Mouse (Mus musculus) midbrain, postnatal 0 days (tissue): Measurements from ENCODE around the gene Leng1. TPM values are rescaled to one million over a fixed set of nuclear protein-coding genes. Genes with fewer than 3 reads are reported as not detected.
"Not testable (repeated sequence)": the region's sequence is repeated elsewhere in the genome, so short reads cannot be mapped to it uniquely, and the experiment has no call there.

Experiments
- ATAC-seq: fragments of 200-750 bp; cut with Nextera tagmentation; 2 replicates; pipeline ENCODE4 v1.8.0; 2017; ENCODE audit warnings: moderate number of reproducible peaks, mild to moderate bottlenecking, moderate TSS enrichment, moderate library complexity; ENCODE audit not compliant: low FRiP score
- DNase-seq: peaks from one replicate; pipeline ENCODE4 v3.0.0-alpha.2; 2015; ENCODE audit warnings: low spot score
- H3K27ac ChIP-seq: fragments of 300-500 bp; sonication (generic); 2 replicates; pipeline ENCODE4 v1.5.1; 2014; ENCODE audit warnings: low read depth, mild to moderate bottlenecking, low read length, mixed read lengths
- H3K27me3 ChIP-seq: fragments of 300-500 bp; sonication (generic); 2 replicates; pipeline ENCODE4 v1.6.1; 2014; ENCODE audit warnings: low read length, control low read depth, mixed read lengths; ENCODE audit not compliant: insufficient read depth
- H3K36me3 ChIP-seq: fragments of 300-500 bp; sonication (generic); 2 replicates; pipeline ENCODE4 v1.6.1; 2014; ENCODE audit warnings: low read length, control low read depth, mixed read lengths; ENCODE audit not compliant: insufficient read depth
- H3K4me1 ChIP-seq: fragments of 300-500 bp; sonication (generic); 2 replicates; pipeline ENCODE4 v1.6.1; 2014; ENCODE audit warnings: mild to moderate bottlenecking, control low read depth, antibody characterized with exemption, low read length, mixed read lengths; ENCODE audit not compliant: insufficient read depth
- H3K4me2 ChIP-seq: fragments of 300-500 bp; sonication (generic); 2 replicates; pipeline ENCODE4 v1.6.1; 2014; ENCODE audit warnings: low read depth, mild to moderate bottlenecking, low read length, mixed read lengths; ENCODE audit not compliant: poor library complexity, severe bottlenecking
- H3K4me3 ChIP-seq: fragments of 300-500 bp; sonication (generic); 2 replicates; pipeline ENCODE4 v1.5.1; 2014; ENCODE audit warnings: low read depth, mild to moderate bottlenecking, low read length, moderate library complexity
- H3K9ac ChIP-seq: fragments of 300-500 bp; sonication (generic); replicated peaks from 2 replicates; pipeline ENCODE4 v1.6.1; 2014; ENCODE audit warnings: mild to moderate bottlenecking, low read length, moderate library complexity, mixed read lengths; ENCODE audit not compliant: poor library complexity, severe bottlenecking
- H3K9me3 ChIP-seq: fragments of 300-500 bp; sonication (generic); 2 replicates; pipeline ENCODE4 v1.6.1; 2016; ENCODE audit warnings: low read length, control low read depth
- CTCF ChIP-seq: IDR thresholded peaks from 2 replicates; pipeline ENCODE4 v1.5.1; 2016; ENCODE audit warnings: antibody characterized with exemption, mild to moderate bottlenecking
- WGBS: fragments of 180-500 bp; shearing (Covaris S2); extraction: QIAGEN DNeasy Blood & Tissue Kit; methylation state at CpG from one replicate; pipeline ENCODE4 v1.1.7; 2014; 5-methylcytosine and 5-hydroxymethylcytosine counted together
- polyA plus RNA-seq: library from polyadenylated mRNA; unstranded; fragments of >200 nt; fragmentation: Nextera tagmentation; extraction: Ambion mirVana; gene quantifications from 2 replicates; pipeline ENCODE4 v1.2.1, GENCODE M21; 2015
- total RNA-seq: library from RNA; depleted of rRNA; stranded (reverse); fragments of >200 nt; gene quantifications from 2 replicates; pipeline ENCODE4 v1.2.3, GENCODE M21; 2014

Gene Leng1
- total and polyA plus RNA-seq, 2 experiments from 2014 or later, result 5.2 to 11.2 TPM

- under 1% methylated on average over 42 of the region's 42 CpGs for WGBS
- ATAC-seq (peak; percentile 96), DNase-seq (peak; percentile 99)
- Histone ChIP-seq H3K36me3 (peaks cover 4% of the 10 kb centered on the region; the same call in 1 of the 2 replicates), H3K4me3 (peak within 1 kb of the TSS; percentile 59), H3K4me2 (peak within 1 kb of the TSS; percentile 81), H3K27ac (peak within 1 kb of the TSS; percentile 84), H3K27me3 (no peaks in the 10 kb centered on the region), H3K4me1 (peaks cover 7% of the 10 kb centered on the region; the same call in 1 of the 2 replicates), H3K9me3 (no peaks in the 10 kb centered on the region), H3K9ac (peak within 1 kb of the TSS; percentile 76)
- peak; percentile 51 for TF ChIP-seq CTCF
Observed at GRCm38 (mm10) chr7:3703879-3704441, 38.3 kb upstream of the Leng1 start, which contains the start of gene Rps9. Rps9 (plus strand) TSS chr7:3703993.

- no peak for TF ChIP-seq CTCF
- ATAC-seq (peak; percentile 51), DNase-seq (no peak)
- Histone ChIP-seq H3K4me3 (peak overlapping the region; percentile 59), H3K27ac (peak overlapping the region; percentile 84), H3K36me3 (peaks cover 4% of the 10 kb centered on the region; the same call in 1 of the 2 replicates), H3K4me2 (peak overlapping the region; percentile 81), H3K9ac (no peak overlapping the region), H3K27me3 (no peaks in the 10 kb centered on the region), H3K4me1 (peaks cover 7% of the 10 kb centered on the region; the same call in 1 of the 2 replicates), H3K9me3 (no peaks in the 10 kb centered on the region)
- 25% methylated on average over 6 of the region's 6 CpGs for WGBS
Observed at GRCm38 (mm10) chr7:3703148-3703878, 37.7 kb upstream of the Leng1 start.

- no peak overlapping the region for H3K27ac ChIP-seq
- H3K4me3 ChIP-seq, result no peak overlapping the region
- ATAC-seq, result no peak
- no peak for TF ChIP-seq CTCF
- H3K9ac ChIP-seq, result no peak overlapping the region
- 97% methylated on average over 6 of the region's 6 CpGs for WGBS
- H3K36me3 ChIP-seq, result peaks cover 4% of the 10 kb centered on the region
- no peaks in the 10 kb centered on the region for H3K27me3 ChIP-seq
- no peak for DNase-seq
- H3K9me3 ChIP-seq, result no peaks in the 10 kb centered on the region
- no peaks in the 10 kb centered on the region for H3K4me1 ChIP-seq
- H3K4me2 ChIP-seq, result no peak overlapping the region
Observed at GRCm38 (mm10) chr7:3698471-3698870, 32.8 kb upstream of the Leng1 start.

GRCm38 (mm10) chr7:3694949-3695305 is 29.3 kb upstream of the Leng1 start:
- not testable (repeated sequence) for ATAC-seq, H3K27me3 ChIP-seq, H3K4me1 ChIP-seq, DNase-seq, H3K9me3 ChIP-seq, H3K36me3 ChIP-seq
- peak overlapping the region; percentile 65 for H3K9ac ChIP-seq
- H3K4me2 ChIP-seq, result peak overlapping the region; percentile 63
- H3K27ac ChIP-seq, result peak overlapping the region; percentile 96; the same call in 1 of the 2 replicates
- 6% methylated on average over 9 of the region's 9 CpGs for WGBS
- H3K4me3 ChIP-seq, result peak overlapping the region; percentile 72

- peaks cover 4% of the 10 kb centered on the region for H3K36me3 ChIP-seq
- under 1% methylated on average over 46 of the region's 55 CpGs for WGBS
Observed at GRCm38 (mm10) chr7:3694076-3694948, 28.7 kb upstream of the Leng1 start.

More at GRCm38 (mm10) chr7:3694076-3694948, 28.7 kb upstream of the Leng1 start:
- Histone ChIP-seq H3K4me1 (peaks cover 9% of the 10 kb centered on the region; the same call in 1 of the 2 replicates), H3K27me3 (no peaks in the 10 kb centered on the region), H3K4me3 (peak overlapping the region; percentile 72), H3K4me2 (peak overlapping the region; percentile 63), H3K27ac (peak overlapping the region; percentile 96), H3K9ac (peak overlapping the region; percentile 65), H3K9me3 (no peaks in the 10 kb centered on the region)
- TF ChIP-seq CTCF, result no peak
- ATAC-seq (peak; percentile 41), DNase-seq (peak; percentile 87)
